Mouse (Mus musculus): ENCODE measurements at regions not wholly inside any gene's neighbourhood (a gene's known extent, or its start where the extent isn't known, plus 50 kb on each side); places are given as distances from the start of the nearest gene placed in this dataset.

DNA sequence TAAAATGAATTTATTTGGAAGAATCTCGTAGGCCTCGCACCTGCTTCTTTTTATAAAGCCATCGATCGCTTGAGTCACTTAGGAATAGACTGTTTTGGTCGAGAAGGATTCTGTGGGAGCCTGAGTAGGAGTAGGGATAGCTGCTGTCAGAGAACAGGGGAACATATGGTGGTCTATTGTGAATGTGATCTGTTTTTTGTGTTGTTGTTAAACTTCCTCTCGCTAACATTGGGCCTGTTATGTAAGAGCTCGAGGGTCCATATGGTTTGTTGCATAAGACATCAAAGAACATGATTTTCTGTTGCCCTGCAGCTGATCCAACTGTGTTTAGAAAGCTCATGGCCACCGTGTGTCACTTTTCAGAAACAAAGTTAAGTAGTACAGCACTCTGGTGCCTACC lies 126.9 kb upstream of the Jun start:
- WGBS, result 74% methylated on average over 8 of the region's 8 CpGs
- H3K27me3 ChIP-seq (ENCODE audit: control insufficient read depth, insufficient read depth, low read length), result no peaks in the 10 kb centered on the region
- no peak overlapping the region for H3K27ac ChIP-seq (replicated peaks)
- no peak overlapping the region for H3K4me3 ChIP-seq (ENCODE audit: low read depth, low read length)
- no peaks in the 10 kb centered on the region for H3K36me3 ChIP-seq (ENCODE audit: control insufficient read depth, insufficient read depth, low read length)
- H3K9me3 ChIP-seq (ENCODE audit: control insufficient read depth, low read length), result no peaks in the 10 kb centered on the region
- no peak overlapping the region for H3K4me2 ChIP-seq (replicated peaks; ENCODE audit: low read depth)
- ATAC-seq (ENCODE audit: low FRiP score, low TSS enrichment) (no peak), DNase-seq (ENCODE audit: low spot score) (no peak)
- H3K9ac ChIP-seq (ENCODE audit: low read length), result no peak overlapping the region
- TF ChIP-seq EP300 (optimal IDR thresholded peaks at IDR 0.05) (no peak), CTCF (IDR thresholded peaks at IDR 0.05; ENCODE audit: low read depth) (no peak)
- no peaks in the 10 kb centered on the region for H3K4me1 ChIP-seq (replicated peaks; ENCODE audit: control insufficient read depth, insufficient read depth)

DNA sequence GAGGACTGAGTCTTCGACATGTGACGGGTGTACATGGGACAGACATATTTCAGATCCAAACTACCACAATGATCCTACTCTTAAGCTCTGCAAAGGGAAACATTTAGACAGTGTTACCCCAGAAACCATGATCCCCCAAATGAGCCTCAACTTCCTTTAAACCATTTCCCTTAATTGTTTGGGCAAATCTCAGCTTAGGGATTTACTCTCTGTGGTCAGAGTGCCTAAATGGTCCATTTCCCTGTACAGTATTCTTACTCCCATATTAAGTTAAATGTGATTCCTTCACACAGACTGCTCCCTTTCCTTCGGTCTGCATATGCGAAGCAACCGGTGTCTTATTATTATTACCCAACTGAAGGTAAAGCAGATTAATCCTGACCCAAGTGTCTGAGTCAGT lies 128.4 kb upstream of the Jun start:
- no peak overlapping the region for H3K4me3 ChIP-seq (ENCODE audit: low read depth, low read length)
- H3K36me3 ChIP-seq (ENCODE audit: control insufficient read depth, insufficient read depth, low read length), result no peaks in the 10 kb centered on the region
- ATAC-seq (ENCODE audit: low FRiP score, low TSS enrichment), result no peak
- no peak overlapping the region for H3K27ac ChIP-seq (replicated peaks)
- no peaks in the 10 kb centered on the region for H3K27me3 ChIP-seq (ENCODE audit: control insufficient read depth, insufficient read depth, low read length)
- no peaks in the 10 kb centered on the region for H3K9me3 ChIP-seq (ENCODE audit: control insufficient read depth, low read length)
- TF ChIP-seq EP300 (optimal IDR thresholded peaks at IDR 0.05), result no peak
- TF ChIP-seq CTCF (IDR thresholded peaks at IDR 0.05; ENCODE audit: low read depth), result no peak
- DNase-seq (ENCODE audit: low spot score), result no peak
- 86% methylated on average over 5 of the region's 5 CpGs for WGBS
- H3K4me1 ChIP-seq (replicated peaks; ENCODE audit: control insufficient read depth, insufficient read depth), result no peaks in the 10 kb centered on the region
- H3K4me2 ChIP-seq (replicated peaks; ENCODE audit: low read depth), result no peak overlapping the region
- no peak overlapping the region for H3K9ac ChIP-seq (ENCODE audit: low read length)

DNA sequence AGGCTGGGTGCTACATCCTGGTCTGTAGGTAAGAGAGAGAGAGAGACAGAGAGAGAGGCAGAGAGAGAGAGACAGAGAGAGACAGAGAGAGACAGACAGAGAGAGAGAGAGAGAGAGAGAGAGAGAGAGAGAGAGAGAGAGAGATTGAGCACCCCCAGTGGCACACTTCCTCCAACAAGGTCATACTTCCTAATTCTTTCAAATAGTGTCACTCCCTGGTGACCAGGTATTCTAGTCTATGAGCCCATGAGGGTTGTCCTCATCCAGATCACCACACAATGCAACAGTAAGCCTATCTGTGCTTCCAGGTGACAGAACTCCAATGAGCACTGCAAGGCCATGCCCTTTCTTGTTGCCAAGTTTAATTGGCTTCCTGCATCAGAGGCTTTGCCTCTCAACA lies 129.0 kb upstream of the Jun start:
- H3K27me3 ChIP-seq (ENCODE audit: control insufficient read depth, insufficient read depth, low read length), result no peaks in the 10 kb centered on the region
- H3K9me3 ChIP-seq (ENCODE audit: control insufficient read depth, low read length), result no peaks in the 10 kb centered on the region
- no peaks in the 10 kb centered on the region for H3K4me1 ChIP-seq (replicated peaks; ENCODE audit: control insufficient read depth, insufficient read depth)
- H3K4me3 ChIP-seq (ENCODE audit: low read depth, low read length), result no peak overlapping the region
- no peak overlapping the region for H3K9ac ChIP-seq (ENCODE audit: low read length)
- H3K27ac ChIP-seq (replicated peaks), result no peak overlapping the region
- ATAC-seq (ENCODE audit: low FRiP score, low TSS enrichment) (no peak), DNase-seq (ENCODE audit: low spot score) (no peak)
- TF ChIP-seq EP300 (optimal IDR thresholded peaks at IDR 0.05), result no peak
- no peaks in the 10 kb centered on the region for H3K36me3 ChIP-seq (ENCODE audit: control insufficient read depth, insufficient read depth, low read length)
- no peak overlapping the region for H3K4me2 ChIP-seq (replicated peaks; ENCODE audit: low read depth)

DNA sequence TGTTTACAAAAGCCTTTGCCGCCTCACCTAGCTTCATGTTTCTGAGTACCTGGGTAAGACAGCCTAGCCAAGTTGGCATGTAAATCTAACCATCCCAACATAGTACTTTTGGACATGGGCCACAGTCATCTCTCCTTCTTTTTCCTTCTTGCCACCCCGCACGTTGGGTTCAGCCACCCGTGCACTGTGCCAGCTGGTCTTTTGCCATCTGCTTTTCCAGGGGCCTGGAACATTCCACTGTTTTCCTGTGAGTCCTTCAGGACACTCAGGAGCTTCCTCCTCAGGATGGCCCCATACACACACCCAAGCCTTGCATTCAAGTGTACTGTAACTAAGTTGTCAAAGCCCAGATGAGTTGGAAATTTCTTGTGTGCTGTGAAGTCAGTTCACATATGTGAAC lies 132.2 kb upstream of the Jun start:
- Histone ChIP-seq H3K4me3 (ENCODE audit: low read depth, low read length) (no peak overlapping the region), H3K27ac (replicated peaks) (no peak overlapping the region), H3K36me3 (ENCODE audit: control insufficient read depth, insufficient read depth, low read length) (no peaks in the 10 kb centered on the region), H3K9me3 (ENCODE audit: control insufficient read depth, low read length) (no peaks in the 10 kb centered on the region), H3K4me1 (replicated peaks; ENCODE audit: control insufficient read depth, insufficient read depth) (no peaks in the 10 kb centered on the region), H3K4me2 (replicated peaks; ENCODE audit: low read depth) (no peak overlapping the region), H3K9ac (ENCODE audit: low read length) (no peak overlapping the region), H3K27me3 (ENCODE audit: control insufficient read depth, insufficient read depth, low read length) (no peaks in the 10 kb centered on the region)
- TF ChIP-seq CTCF (IDR thresholded peaks at IDR 0.05; ENCODE audit: low read depth) (no peak), EP300 (optimal IDR thresholded peaks at IDR 0.05) (no peak)
- DNase-seq (ENCODE audit: low spot score) (no peak), ATAC-seq (ENCODE audit: low FRiP score, low TSS enrichment) (no peak)
- WGBS, result 48% methylated on average over 4 of the region's 4 CpGs

DNA sequence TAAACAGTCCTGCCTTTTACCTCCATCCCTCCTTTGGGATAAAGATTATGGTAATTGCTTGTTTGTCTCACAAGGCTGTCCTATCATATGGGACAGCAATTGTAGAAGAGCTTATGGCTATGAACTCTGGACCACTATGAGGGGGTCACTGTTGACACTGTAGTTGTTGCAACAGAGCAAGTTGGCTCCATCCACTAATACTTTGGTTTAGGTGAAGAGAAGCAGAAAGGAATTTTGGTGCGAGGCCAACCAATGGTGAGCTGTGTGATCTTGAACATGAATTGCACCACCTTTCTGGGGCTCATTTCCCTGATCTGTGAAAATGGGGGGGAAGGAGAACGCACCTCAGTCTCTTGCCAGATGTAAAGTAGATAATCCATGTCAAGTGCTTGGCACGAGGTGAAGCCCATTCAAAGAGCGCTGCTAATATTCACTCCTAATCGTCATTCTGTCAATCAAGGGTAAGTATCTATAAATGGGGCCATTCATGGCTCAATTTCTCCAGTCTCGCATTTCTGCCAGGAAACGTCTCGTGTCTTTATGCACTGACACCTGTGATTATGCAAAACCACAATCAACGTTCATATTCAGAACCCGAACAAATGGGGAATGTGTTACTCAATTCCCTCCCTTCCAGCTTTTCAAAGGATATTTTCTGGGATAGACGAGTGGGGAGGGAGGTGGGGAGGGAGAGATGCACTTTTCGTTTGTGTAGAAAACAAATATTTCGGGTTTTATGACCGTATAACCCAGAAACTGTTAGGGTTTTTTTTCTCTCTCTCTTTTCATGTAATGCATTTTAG lies 133.3 kb upstream of the Jun start:
- DNase-seq (ENCODE audit: low spot score), result no peak
- H3K4me1 ChIP-seq (replicated peaks; ENCODE audit: control insufficient read depth, insufficient read depth), result no peaks in the 10 kb centered on the region
- H3K36me3 ChIP-seq (ENCODE audit: control insufficient read depth, insufficient read depth, low read length), result no peaks in the 10 kb centered on the region
- H3K4me3 ChIP-seq (ENCODE audit: low read depth, low read length), result no peak overlapping the region
- WGBS, result 58% methylated on average over 14 of the region's 14 CpGs
- TF ChIP-seq CTCF (IDR thresholded peaks at IDR 0.05; ENCODE audit: low read depth), result no peak
- no peak for TF ChIP-seq EP300 (optimal IDR thresholded peaks at IDR 0.05)
- H3K27me3 ChIP-seq (ENCODE audit: control insufficient read depth, insufficient read depth, low read length), result no peaks in the 10 kb centered on the region
- H3K27ac ChIP-seq (replicated peaks), result no peak overlapping the region
- H3K9ac ChIP-seq (ENCODE audit: low read length), result no peak overlapping the region
- ATAC-seq (ENCODE audit: low FRiP score, low TSS enrichment), result no peak
- no peaks in the 10 kb centered on the region for H3K9me3 ChIP-seq (ENCODE audit: control insufficient read depth, low read length)
- no peak overlapping the region for H3K4me2 ChIP-seq (replicated peaks; ENCODE audit: low read depth)

DNA sequence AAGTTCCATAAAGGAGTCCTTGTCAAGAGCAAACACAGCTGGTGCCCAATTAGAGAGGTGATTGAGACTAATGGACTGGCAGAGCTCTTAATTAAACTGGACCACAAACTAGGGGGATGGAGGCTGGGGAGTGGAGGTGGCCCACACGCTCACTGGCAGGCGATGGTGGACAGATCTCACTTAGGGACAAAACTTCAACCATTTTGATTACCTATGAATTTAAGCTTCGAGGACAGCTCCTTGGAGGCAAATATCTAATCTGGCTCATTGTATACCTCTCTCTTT lies 133.8 kb upstream of the Jun start:
- H3K4me2 ChIP-seq (replicated peaks; ENCODE audit: low read depth), result no peak overlapping the region
- no peaks in the 10 kb centered on the region for H3K36me3 ChIP-seq (ENCODE audit: control insufficient read depth, insufficient read depth, low read length)
- H3K9me3 ChIP-seq (ENCODE audit: control insufficient read depth, low read length), result no peaks in the 10 kb centered on the region
- TF ChIP-seq CTCF (IDR thresholded peaks at IDR 0.05; ENCODE audit: low read depth), result no peak
- TF ChIP-seq EP300 (optimal IDR thresholded peaks at IDR 0.05), result no peak
- H3K4me3 ChIP-seq (ENCODE audit: low read depth, low read length), result no peak overlapping the region
- H3K27ac ChIP-seq (replicated peaks), result no peak overlapping the region
- DNase-seq (ENCODE audit: low spot score) (no peak), ATAC-seq (ENCODE audit: low FRiP score, low TSS enrichment) (no peak)
- no peaks in the 10 kb centered on the region for H3K27me3 ChIP-seq (ENCODE audit: control insufficient read depth, insufficient read depth, low read length)
- H3K9ac ChIP-seq (ENCODE audit: low read length), result no peak overlapping the region
- H3K4me1 ChIP-seq (replicated peaks; ENCODE audit: control insufficient read depth, insufficient read depth), result no peaks in the 10 kb centered on the region
- 77% methylated on average over 3 of the region's 3 CpGs for WGBS
